Mouse (Mus musculus): ENCODE results near the gene P3h4. TPM values are rescaled to one million over a fixed set of nuclear protein-coding genes. Genes with fewer than 3 reads are reported as not detected.
"Not testable (repeated sequence)": the region's sequence is repeated elsewhere in the genome, so short reads cannot be mapped to it uniquely, and the experiment has no call there.

P3h4 gene
- polyA plus RNA-seq, 1 experiment: not detected

DNA sequence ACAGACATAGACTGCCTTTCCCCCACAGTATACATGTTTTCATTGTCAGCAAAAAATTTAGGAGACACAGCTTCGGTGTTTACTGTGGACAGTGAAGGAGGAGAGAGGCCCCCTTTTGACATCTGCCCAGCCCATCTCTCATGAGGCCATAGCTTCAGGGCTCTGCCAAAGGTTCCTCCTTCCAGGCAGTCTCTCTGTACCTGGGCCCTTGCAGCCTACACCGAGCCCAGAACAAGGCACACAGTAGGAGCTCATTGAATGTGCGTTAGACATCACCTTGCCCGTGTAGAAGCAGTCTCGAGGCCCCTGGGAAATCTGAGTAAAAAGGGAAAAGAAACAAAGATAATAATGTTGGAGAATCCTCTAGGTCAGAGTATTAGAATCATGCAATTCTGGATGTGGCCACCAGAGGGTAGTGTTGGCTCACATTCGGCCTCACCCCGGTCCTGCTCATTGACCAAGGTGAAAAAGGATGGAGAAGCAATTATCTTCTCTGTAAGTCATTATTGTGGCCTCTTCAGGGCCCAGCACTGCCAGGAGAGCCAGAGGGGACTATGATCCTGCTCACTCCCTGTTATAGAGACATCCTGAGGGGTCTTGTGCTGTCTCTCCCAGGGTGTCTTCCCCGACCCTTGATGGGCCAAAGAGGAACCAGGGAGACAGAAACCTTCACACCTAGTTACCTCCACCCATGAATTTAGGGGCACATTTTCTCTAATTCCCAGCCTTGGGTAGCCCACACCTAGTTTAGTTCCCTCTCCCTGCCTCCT is 52.2 kb downstream of the P3h4 start:
- H3K9me3 ChIP-seq (ENCODE audit: control insufficient read depth, low read length): no peaks in the 10 kb centered on the region
- H3K36me3 ChIP-seq (ENCODE audit: control insufficient read depth): no peaks in the 10 kb centered on the region
- no peak overlapping the region for H3K4me3 ChIP-seq (replicated peaks)
- no peak for TF ChIP-seq GATA1 (IDR thresholded peaks at IDR 0.05; ENCODE audit: low read length)
- TF ChIP-seq TAL1 (IDR thresholded peaks at IDR 0.05; ENCODE audit: low read length): no peak
- peaks cover 35% of the 10 kb centered on the region for H3K27me3 ChIP-seq (ENCODE audit: control insufficient read depth)
- H3K4me1 ChIP-seq (ENCODE audit: control insufficient read depth): no peaks in the 10 kb centered on the region

DNA sequence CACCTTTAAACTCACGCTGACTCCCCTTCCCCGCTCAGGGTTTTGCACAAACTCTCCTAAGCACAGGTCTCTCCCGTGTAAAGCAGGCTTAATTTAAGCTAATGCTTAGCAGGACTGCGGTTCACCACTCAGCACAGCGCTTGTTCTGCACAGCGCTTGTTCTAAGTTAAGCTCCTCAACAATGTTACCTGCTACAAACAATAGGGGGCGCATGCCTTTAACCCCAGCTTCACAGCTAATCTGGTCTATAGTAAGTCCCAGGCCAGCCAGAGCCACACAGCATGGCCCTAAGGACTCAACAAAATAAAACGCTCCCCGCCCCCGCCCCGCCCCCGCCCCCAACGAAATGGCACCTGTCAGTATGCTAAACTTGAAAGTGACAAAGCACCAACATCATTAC is 53.6 kb downstream of the P3h4 start:
- H3K4me1 ChIP-seq (ENCODE audit: control insufficient read depth); H3K36me3 ChIP-seq (ENCODE audit: control insufficient read depth); H3K9me3 ChIP-seq (ENCODE audit: control insufficient read depth, low read length); H3K4me3 ChIP-seq (replicated peaks): not testable (repeated sequence)
- H3K27me3 ChIP-seq (ENCODE audit: control insufficient read depth): peaks cover 49% of the 10 kb centered on the region

DNA sequence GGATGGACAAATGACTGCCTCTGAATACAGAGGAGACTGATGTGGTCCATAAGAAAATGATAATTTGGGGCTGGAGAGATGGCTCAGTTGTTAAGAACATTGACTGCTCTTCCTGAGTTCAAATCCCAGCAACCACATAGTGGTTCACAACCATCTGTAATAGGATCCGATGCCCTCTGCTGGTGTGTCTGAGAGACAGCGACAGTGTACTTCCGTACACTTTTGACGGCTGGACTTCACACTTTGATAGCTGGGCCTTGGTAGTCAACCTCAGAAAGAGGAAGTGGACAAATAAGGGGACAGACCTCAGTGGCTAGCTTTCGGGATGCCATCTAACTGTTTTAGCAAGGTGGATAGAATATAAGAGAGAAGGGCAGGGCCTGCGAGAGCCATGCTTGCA is 54.5 kb downstream of the P3h4 start:
- Histone ChIP-seq H3K4me3 (replicated peaks) (no peak overlapping the region), H3K27me3 (ENCODE audit: control insufficient read depth) (peaks cover 57% of the 10 kb centered on the region), H3K9me3 (ENCODE audit: control insufficient read depth, low read length) (no peaks in the 10 kb centered on the region; the same call in 1 of the 2 replicates), H3K36me3 (ENCODE audit: control insufficient read depth) (no peaks in the 10 kb centered on the region), H3K4me1 (ENCODE audit: control insufficient read depth) (peaks cover 9% of the 10 kb centered on the region)
- TF ChIP-seq TAL1 (IDR thresholded peaks at IDR 0.05; ENCODE audit: low read length): no peak
- TF ChIP-seq GATA1 (IDR thresholded peaks at IDR 0.05; ENCODE audit: low read length): no peak

Other genes with a start within 250 kb of the P3h4 start
- gene Krt9, start 221.6 kb downstream of the P3h4 start, polyA plus RNA-seq (2012): not detected in 2 replicates
- 0.06 and 0.07 TPM in 2 replicates for gene Krt14, start 207.3 kb downstream of the P3h4 start, polyA plus RNA-seq (2012)
- gene Krt16, start 165.9 kb downstream of the P3h4 start, polyA plus RNA-seq (2012): not detected in 2 replicates
- 0.03 and 0.04 TPM in 2 replicates for gene Krt17, start 153.8 kb downstream of the P3h4 start, polyA plus RNA-seq (2012)
- gene Krt42, start 145.0 kb downstream of the P3h4 start, polyA plus RNA-seq (2012): 0.04 TPM in 1 of 2 replicates, not detected in the other
- 151 and 186 TPM in 2 replicates for gene Eif1, start 95.0 kb downstream of the P3h4 start, polyA plus RNA-seq (2012)
- 0.09 and 0.11 TPM in 2 replicates for gene Gast, start 80.4 kb downstream of the P3h4 start, polyA plus RNA-seq (2012)
- gene Hap1, start 58.7 kb downstream of the P3h4 start, polyA plus RNA-seq (2012): 0.03 TPM in 1 of 2 replicates, not detected in the other
- 0.29 and 0.56 TPM in 2 replicates for gene Jup, start 17.1 kb downstream of the P3h4 start, polyA plus RNA-seq (2012)
- gene Fkbp10, start 861 bp upstream of the P3h4 start, polyA plus RNA-seq (2012): 0.05 and 0.07 TPM in 2 replicates
- gene Nt5c3b, start 27.0 kb upstream of the P3h4 start, polyA plus RNA-seq (2012): 1.4 and 1.9 TPM in 2 replicates
- gene Klhl10, start 27.1 kb upstream of the P3h4 start, polyA plus RNA-seq (2012): not detected in 2 replicates
- 0.03 and 0.06 TPM in 2 replicates for gene Klhl11, start 57.9 kb upstream of the P3h4 start, polyA plus RNA-seq (2012)
- gene Acly, start 113.2 kb upstream of the P3h4 start, polyA plus RNA-seq (2012): 0.46 and 1.1 TPM in 2 replicates
- gene Ttc25, start 130.8 kb upstream of the P3h4 start, polyA plus RNA-seq (2012): 0.01 TPM in 1 of 2 replicates, not detected in the other
- 0.09 and 0.11 TPM in 2 replicates for gene Cnp, start 160.1 kb upstream of the P3h4 start, polyA plus RNA-seq (2012)
- 3.2 and 4.0 TPM in 2 replicates for gene Nkiras2, start 204.4 kb upstream of the P3h4 start, polyA plus RNA-seq (2012)
- gene Dnajc7, start 205.3 kb upstream of the P3h4 start, polyA plus RNA-seq (2012): 3.2 and 4.0 TPM in 2 replicates